Mouse (Mus musculus) neural tube, embryonic 13.5 days (tissue): ENCODE measurements around the gene Gata2. TPM values are rescaled to one million over a fixed set of nuclear protein-coding genes. Genes with fewer than 3 reads are reported as not detected.

Experiments used
- ATAC-seq: fragments of 200-750 bp; cut with Nextera tagmentation; 2 replicates; pipeline ENCODE4 v1.8.0; 2017; ENCODE audit warnings: low read depth, mild to moderate bottlenecking, moderate TSS enrichment, moderate library complexity
- H3K27ac ChIP-seq: fragments of 300-500 bp; sonication (generic); replicated peaks from 2 replicates; pipeline ENCODE4 v1.5.1; 2015; ENCODE audit warnings: moderate library complexity, mild to moderate bottlenecking, inconsistent platforms
- H3K27me3 ChIP-seq: fragments of 300-500 bp; sonication (generic); 2 replicates; pipeline ENCODE4 v1.6.1; 2015; ENCODE audit warnings: mild to moderate bottlenecking, inconsistent platforms
- H3K36me3 ChIP-seq: fragments of 300-500 bp; sonication (generic); 2 replicates; pipeline ENCODE4 v1.6.1; 2015; ENCODE audit warnings: mild to moderate bottlenecking, inconsistent platforms
- H3K4me1 ChIP-seq: fragments of 300-500 bp; sonication (generic); replicated peaks from 2 replicates; pipeline ENCODE4 v1.6.1; 2015; ENCODE audit warnings: inconsistent platforms
- H3K4me2 ChIP-seq: fragments of 300-500 bp; sonication (generic); 2 replicates; pipeline ENCODE4 v1.6.1; 2015; ENCODE audit warnings: inconsistent platforms, mild to moderate bottlenecking, moderate library complexity
- H3K4me3 ChIP-seq: fragments of 300-500 bp; sonication (generic); 2 replicates; pipeline ENCODE4 v1.5.1; 2015; ENCODE audit warnings: mild to moderate bottlenecking, inconsistent platforms
- H3K9ac ChIP-seq: fragments of 300-500 bp; sonication (generic); 2 replicates; pipeline ENCODE4 v1.6.1; 2015; ENCODE audit warnings: moderate library complexity, mild to moderate bottlenecking, inconsistent platforms
- H3K9me3 ChIP-seq: fragments of 300-500 bp; sonication (generic); 2 replicates; pipeline ENCODE4 v1.6.1; 2016; ENCODE audit warnings: inconsistent platforms
- WGBS: fragments of 180-500 bp; shearing (Covaris S2); methylation state at CpG from one replicate; pipeline ENCODE4 v1.1.7; 2015; 5-methylcytosine and 5-hydroxymethylcytosine counted together
- polyA plus RNA-seq: library from polyadenylated mRNA; unstranded; fragments of >200 nt; fragmentation: Nextera tagmentation; extraction: Ambion mirVana; gene quantifications from 2 replicates; pipeline ENCODE4 v1.2.1, GENCODE M21; 2015

Gata2 gene
- polyA plus RNA-seq, 1 experiment from 2014 or later = 6.8 TPM

- Histone ChIP-seq H3K27me3 (peaks cover 100% of the 10 kb centered on the region), H3K4me3 (no peak overlapping the region), H3K27ac (no peak overlapping the region), H3K9me3 (no peaks in the 10 kb centered on the region), H3K4me1 (peaks cover 8% of the 10 kb centered on the region), H3K9ac (no peak overlapping the region), H3K4me2 (no peak overlapping the region), H3K36me3 (no peaks in the 10 kb centered on the region)
- ATAC-seq = no peak
- WGBS = 5% methylated on average over 10 of the region's 10 CpGs
These were observed 10.2 kb downstream of the Gata2 start for GRCm38 (mm10) chr6:88203791-88204405.

- Histone ChIP-seq H3K9ac (no peak overlapping the region), H3K4me1 (peaks cover under 1% of the 10 kb centered on the region; the same call in 1 of the 2 replicates), H3K27ac (no peak overlapping the region), H3K36me3 (no peaks in the 10 kb centered on the region), H3K4me2 (no peak overlapping the region), H3K27me3 (peaks cover 100% of the 10 kb centered on the region), H3K4me3 (no peak overlapping the region), H3K9me3 (no peaks in the 10 kb centered on the region)
- no peak for ATAC-seq
- 6% methylated on average over 24 of the region's 25 CpGs for WGBS
These were observed 11.1 kb downstream of the Gata2 start for GRCm38 (mm10) chr6:88204531-88205385.

- no peaks in the 10 kb centered on the region for H3K9me3 ChIP-seq
- ATAC-seq = no peak
- H3K27ac ChIP-seq = no peak overlapping the region
- WGBS = 12% methylated on average over 7 of the region's 7 CpGs
- peaks cover 99% of the 10 kb centered on the region for H3K27me3 ChIP-seq
- H3K4me3 ChIP-seq = no peak overlapping the region
- no peaks in the 10 kb centered on the region; the same call in 1 of the 2 replicates for H3K4me1 ChIP-seq
- no peak overlapping the region for H3K9ac ChIP-seq
- no peaks in the 10 kb centered on the region for H3K36me3 ChIP-seq
- no peak overlapping the region for H3K4me2 ChIP-seq
These were observed 11.7 kb downstream of the Gata2 start for GRCm38 (mm10) chr6:88205386-88205700.

- Histone ChIP-seq H3K27ac (no peak overlapping the region), H3K9me3 (no peaks in the 10 kb centered on the region), H3K4me3 (no peak overlapping the region), H3K9ac (no peak overlapping the region), H3K27me3 (peaks cover 93% of the 10 kb centered on the region), H3K4me1 (no peaks in the 10 kb centered on the region; the same call in 1 of the 2 replicates), H3K4me2 (no peak overlapping the region), H3K36me3 (no peaks in the 10 kb centered on the region)
- WGBS = 10% methylated on average over 9 of the region's 9 CpGs
- ATAC-seq = no peak
These were observed 12.2 kb downstream of the Gata2 start for GRCm38 (mm10) chr6:88205937-88206336.

- Histone ChIP-seq H3K27ac (no peak overlapping the region), H3K4me2 (no peak overlapping the region), H3K36me3 (no peaks in the 10 kb centered on the region), H3K9ac (no peak overlapping the region), H3K27me3 (peaks cover 86% of the 10 kb centered on the region), H3K4me1 (no peaks in the 10 kb centered on the region; the same call in 1 of the 2 replicates), H3K9me3 (no peaks in the 10 kb centered on the region), H3K4me3 (no peak overlapping the region)
- no peak for ATAC-seq
- WGBS = 38% methylated on average over 7 of the region's 7 CpGs
These were observed 12.9 kb downstream of the Gata2 start for GRCm38 (mm10) chr6:88206566-88206965.

GRCm38 (mm10) chr6:88207403-88208033, 13.8 kb downstream of the Gata2 start:
- H3K4me1 ChIP-seq = no peaks in the 10 kb centered on the region; the same call in 1 of the 2 replicates
- 89% methylated on average over 10 of the region's 10 CpGs for WGBS
- peaks cover 77% of the 10 kb centered on the region for H3K27me3 ChIP-seq
- H3K36me3 ChIP-seq = no peaks in the 10 kb centered on the region
- H3K27ac ChIP-seq = no peak overlapping the region
- no peak overlapping the region for H3K4me2 ChIP-seq
- no peaks in the 10 kb centered on the region for H3K9me3 ChIP-seq
- ATAC-seq = no peak
- no peak overlapping the region for H3K9ac ChIP-seq
- no peak overlapping the region for H3K4me3 ChIP-seq

- no peak overlapping the region for H3K27ac ChIP-seq
- no peaks in the 10 kb centered on the region for H3K36me3 ChIP-seq
- no peak for ATAC-seq
- H3K4me3 ChIP-seq = no peak overlapping the region
- H3K9ac ChIP-seq = no peak overlapping the region
- H3K27me3 ChIP-seq = peaks cover 69% of the 10 kb centered on the region
- no peak overlapping the region for H3K4me2 ChIP-seq
- WGBS = 90% methylated on average over 3 of the region's 3 CpGs
- H3K4me1 ChIP-seq = no peaks in the 10 kb centered on the region; the same call in 1 of the 2 replicates
- no peaks in the 10 kb centered on the region for H3K9me3 ChIP-seq
These were observed 14.6 kb downstream of the Gata2 start for GRCm38 (mm10) chr6:88208321-88208720.

GRCm38 (mm10) chr6:88209453-88209852, 15.8 kb downstream of the Gata2 start:
- 78% methylated on average over 5 of the region's 5 CpGs for WGBS
- peaks cover 58% of the 10 kb centered on the region for H3K27me3 ChIP-seq
- H3K9me3 ChIP-seq = no peaks in the 10 kb centered on the region
- H3K4me3 ChIP-seq = no peak overlapping the region
- no peak for ATAC-seq
- no peaks in the 10 kb centered on the region for H3K4me1 ChIP-seq
- no peak overlapping the region for H3K27ac ChIP-seq
- no peak overlapping the region for H3K4me2 ChIP-seq
- H3K9ac ChIP-seq = no peak overlapping the region
- H3K36me3 ChIP-seq = no peaks in the 10 kb centered on the region

- Histone ChIP-seq H3K27me3 (peaks cover 50% of the 10 kb centered on the region), H3K9ac (no peak overlapping the region), H3K9me3 (no peaks in the 10 kb centered on the region), H3K27ac (no peak overlapping the region), H3K4me2 (no peak overlapping the region), H3K36me3 (no peaks in the 10 kb centered on the region), H3K4me3 (no peak overlapping the region), H3K4me1 (no peaks in the 10 kb centered on the region)
- no peak for ATAC-seq
- WGBS = 59% methylated on average over 3 of the region's 3 CpGs
These were observed 16.5 kb downstream of the Gata2 start for GRCm38 (mm10) chr6:88210182-88210581.

GRCm38 (mm10) chr6:88215797-88216196, 22.1 kb downstream of the Gata2 start:
- Histone ChIP-seq H3K27me3 (no peaks in the 10 kb centered on the region; the same call in 1 of the 2 replicates), H3K4me2 (no peak overlapping the region), H3K4me1 (no peaks in the 10 kb centered on the region), H3K9ac (no peak overlapping the region), H3K36me3 (no peaks in the 10 kb centered on the region), H3K27ac (no peak overlapping the region), H3K9me3 (peaks cover 4% of the 10 kb centered on the region; the same call in 1 of the 2 replicates), H3K4me3 (no peak overlapping the region)
- 47% methylated on average over 6 of the region's 6 CpGs for WGBS
- ATAC-seq = no peak

GRCm38 (mm10) chr6:88216199-88216598, 22.5 kb downstream of the Gata2 start:
- ATAC-seq = no peak
- peaks cover under 1% of the 10 kb centered on the region; the same call in 1 of the 2 replicates for H3K27me3 ChIP-seq
- no peak overlapping the region for H3K4me3 ChIP-seq
- no peak overlapping the region for H3K4me2 ChIP-seq
- H3K4me1 ChIP-seq = no peaks in the 10 kb centered on the region
- H3K9ac ChIP-seq = no peak overlapping the region
- H3K27ac ChIP-seq = no peak overlapping the region
- H3K9me3 ChIP-seq = peaks cover 4% of the 10 kb centered on the region; the same call in 1 of the 2 replicates
- H3K36me3 ChIP-seq = no peaks in the 10 kb centered on the region
- WGBS = 78% methylated on average over 4 of the region's 4 CpGs

- Histone ChIP-seq H3K9me3 (peaks cover 4% of the 10 kb centered on the region; the same call in 1 of the 2 replicates), H3K27ac (no peak overlapping the region), H3K9ac (no peak overlapping the region), H3K4me3 (no peak overlapping the region), H3K27me3 (peaks cover 2% of the 10 kb centered on the region; the same call in 1 of the 2 replicates), H3K36me3 (no peaks in the 10 kb centered on the region), H3K4me2 (no peak overlapping the region), H3K4me1 (no peaks in the 10 kb centered on the region)
- WGBS = 27% methylated on average over 4 of the region's 4 CpGs
- no peak for ATAC-seq
These were observed 25.4 kb downstream of the Gata2 start for GRCm38 (mm10) chr6:88219094-88219493.
